Mouse (Mus musculus) cerebellum, adult 8-10 months (tissue): ENCODE measurements at regions not wholly inside any gene's neighbourhood (a gene's known extent, or its start where the extent isn't known, plus 50 kb on each side); places are given as distances from the start of the nearest gene placed in this dataset.
"Not testable (repeated sequence)": the region's sequence is repeated elsewhere in the genome, so short reads cannot be mapped to it uniquely, and the experiment has no call there.

Source experiments
- DNase-seq: peaks from one replicate; pipeline ENCODE4 v3.0.0; 2022

DNA sequence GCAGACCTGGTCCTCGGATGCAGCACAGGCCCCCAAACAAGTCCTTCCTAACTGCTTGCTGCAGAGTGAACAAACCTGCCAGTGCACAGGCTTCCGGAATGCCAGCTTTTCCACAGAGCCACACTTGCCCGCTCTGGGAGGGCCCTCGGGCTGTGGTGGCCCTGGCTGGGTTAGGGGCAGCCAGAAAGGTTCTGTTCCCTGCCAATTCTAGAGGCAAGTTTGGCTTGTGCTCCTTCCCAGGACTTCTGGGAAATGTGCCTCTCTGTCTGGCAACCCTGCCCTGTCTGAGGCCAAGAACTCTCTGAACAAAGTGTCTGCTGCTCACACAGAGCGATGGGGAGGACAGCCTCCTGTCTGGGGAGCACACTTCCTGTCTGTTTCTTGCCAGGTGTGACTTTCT lies 66.4 kb downstream of the Xrcc2 start:
- DNase-seq = no peak

DNA sequence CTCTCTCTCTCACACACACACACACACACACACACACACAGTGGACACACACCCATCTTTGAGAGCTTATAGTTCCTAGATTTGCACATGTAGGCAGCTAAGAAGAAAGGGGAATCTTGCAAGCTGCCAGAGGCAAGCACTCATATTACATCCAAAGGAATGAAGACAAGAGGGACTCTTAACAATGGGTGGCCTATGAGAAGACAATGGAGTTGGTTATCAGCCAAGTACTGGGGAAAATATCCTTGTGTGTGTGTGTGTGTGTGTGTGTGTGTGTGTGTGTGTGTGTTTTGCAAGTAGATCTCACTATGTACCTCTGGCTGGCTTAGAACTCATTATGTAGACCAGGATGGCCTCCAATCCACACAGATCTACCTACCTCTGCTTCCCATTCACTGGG lies 67.5 kb downstream of the Xrcc2 start:
- DNase-seq = no peak

DNA sequence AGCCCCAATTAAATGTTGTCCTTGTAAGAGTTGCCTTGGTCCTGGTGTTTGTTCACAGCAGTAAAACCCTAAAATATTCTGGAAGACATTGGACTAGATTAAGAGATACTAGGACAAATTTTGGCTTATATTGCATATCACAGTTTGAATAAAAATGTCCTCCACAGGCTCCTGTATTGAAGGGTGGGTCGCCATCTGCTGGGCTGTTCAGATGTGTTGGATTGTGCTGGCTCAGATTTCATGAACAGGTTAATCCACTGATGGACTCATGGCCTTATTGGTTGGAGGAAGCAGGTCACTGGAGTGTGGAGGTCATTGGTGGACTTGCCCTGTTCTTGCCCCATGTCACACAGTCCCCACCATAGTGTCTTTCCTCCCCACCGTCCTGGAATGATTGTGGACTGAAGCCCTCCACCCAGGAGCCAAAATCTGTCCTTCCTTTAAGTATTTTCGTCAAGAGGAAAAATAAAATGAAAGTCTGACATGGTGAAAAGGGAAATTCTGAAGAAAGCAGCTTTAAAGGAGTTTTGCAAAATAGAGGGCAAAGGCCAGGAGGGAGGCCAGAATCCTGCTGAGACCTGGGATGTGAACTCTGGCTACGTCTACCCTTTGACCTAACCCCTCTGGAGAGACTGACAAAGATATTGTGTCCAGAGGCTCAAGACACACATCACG lies 72.6 kb downstream of the Xrcc2 start:
- no peak for DNase-seq

DNA sequence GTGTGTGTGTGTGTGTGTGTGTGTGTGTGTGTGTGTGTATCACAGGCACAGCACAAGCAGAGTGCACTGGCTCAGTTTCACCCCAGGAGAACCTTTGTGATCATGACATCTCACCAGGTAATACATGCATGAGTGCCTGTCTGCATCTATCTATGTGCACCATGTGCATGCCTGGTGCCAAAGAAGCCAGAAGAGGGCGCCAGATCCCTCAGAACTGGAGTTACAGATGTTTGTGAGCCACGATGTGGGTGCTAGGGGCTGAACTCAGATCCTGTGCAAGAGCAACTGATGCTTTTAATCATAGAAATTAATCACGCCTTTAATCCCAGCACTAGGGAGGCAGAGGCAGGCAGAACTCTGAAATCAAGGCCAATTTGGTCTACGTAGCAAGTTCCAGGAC lies 75.9 kb downstream of the Xrcc2 start:
- no peak for DNase-seq

DNA sequence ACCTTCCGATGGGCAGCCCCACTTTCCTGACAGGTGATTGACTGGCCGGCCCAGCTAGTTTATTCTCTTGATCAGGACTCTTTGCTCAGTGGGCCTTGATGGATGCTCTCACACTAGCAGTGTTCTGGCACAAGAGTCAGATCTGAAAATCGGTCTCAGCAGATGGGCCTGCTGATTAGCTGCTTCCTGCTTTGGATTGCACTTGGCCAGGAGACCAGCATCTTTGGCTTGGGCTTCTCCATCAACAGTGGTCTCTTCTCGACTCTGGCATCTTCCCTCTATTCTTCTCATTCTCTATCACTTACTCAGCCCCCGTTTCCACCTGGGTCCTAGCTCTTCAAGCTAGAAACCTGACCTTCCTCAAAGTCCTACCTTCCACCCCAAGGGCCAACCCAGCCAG lies 77.1 kb downstream of the Xrcc2 start:
- DNase-seq = no peak

DNA sequence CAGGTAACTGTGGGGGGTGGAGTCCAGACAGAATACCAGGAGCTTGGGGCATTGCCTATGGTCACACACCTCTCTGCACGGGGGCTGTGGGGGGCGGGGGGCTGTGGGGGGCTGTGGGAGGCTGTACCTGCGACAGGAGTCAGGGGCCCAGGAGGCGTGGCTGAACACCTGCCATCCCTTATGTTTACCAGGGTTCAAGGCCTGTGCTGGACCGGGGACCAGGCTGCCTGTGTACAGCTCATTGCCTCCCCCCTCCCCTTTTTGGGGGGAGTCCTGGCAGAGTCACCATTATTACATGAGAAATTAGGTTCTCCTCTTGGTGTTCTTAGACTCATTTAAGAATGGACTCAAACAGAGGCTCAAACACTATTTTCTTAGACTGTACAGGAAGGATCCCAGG lies 78.5 kb downstream of the Xrcc2 start:
- no peak for DNase-seq

DNA sequence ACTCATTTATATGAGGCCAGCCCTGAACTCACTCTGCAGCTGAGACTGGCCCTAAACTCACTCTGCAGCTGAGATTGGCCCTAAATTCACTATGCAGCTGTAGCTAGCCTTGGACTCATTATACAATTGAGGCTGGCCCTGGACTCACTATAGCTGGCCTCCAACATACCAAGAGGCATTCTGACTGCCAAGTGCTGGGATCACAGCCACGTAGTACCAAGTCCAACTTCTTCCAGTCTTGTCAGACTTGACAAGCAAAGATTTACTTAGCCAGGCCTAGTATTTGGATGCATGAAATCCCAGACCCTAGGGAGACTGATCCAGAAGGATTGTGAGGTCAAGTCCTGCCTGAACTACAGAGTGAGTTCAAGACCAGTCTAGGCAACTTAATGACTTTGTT lies 81.6 kb downstream of the Xrcc2 start:
- no peak for DNase-seq

DNA sequence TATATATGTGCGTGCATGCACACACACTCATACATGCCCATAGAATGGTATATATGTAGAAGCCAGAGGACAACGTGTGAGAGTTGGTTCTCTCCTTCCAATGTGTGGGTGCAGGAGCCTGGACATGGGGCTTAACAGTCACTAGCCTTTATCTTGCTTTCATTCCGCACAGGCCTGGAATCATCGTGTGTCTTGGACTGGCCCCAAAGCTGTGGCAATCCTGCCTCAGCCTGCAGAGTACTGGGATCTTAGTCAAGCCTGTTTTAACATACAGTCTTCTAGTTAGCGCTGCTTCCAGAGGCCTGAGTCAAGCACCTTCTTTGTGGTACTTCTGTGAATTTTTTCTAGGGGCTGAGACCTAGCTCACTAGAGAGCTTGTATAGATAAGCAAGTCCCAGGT lies 85.8 kb downstream of the Xrcc2 start:
- DNase-seq = no peak

DNA sequence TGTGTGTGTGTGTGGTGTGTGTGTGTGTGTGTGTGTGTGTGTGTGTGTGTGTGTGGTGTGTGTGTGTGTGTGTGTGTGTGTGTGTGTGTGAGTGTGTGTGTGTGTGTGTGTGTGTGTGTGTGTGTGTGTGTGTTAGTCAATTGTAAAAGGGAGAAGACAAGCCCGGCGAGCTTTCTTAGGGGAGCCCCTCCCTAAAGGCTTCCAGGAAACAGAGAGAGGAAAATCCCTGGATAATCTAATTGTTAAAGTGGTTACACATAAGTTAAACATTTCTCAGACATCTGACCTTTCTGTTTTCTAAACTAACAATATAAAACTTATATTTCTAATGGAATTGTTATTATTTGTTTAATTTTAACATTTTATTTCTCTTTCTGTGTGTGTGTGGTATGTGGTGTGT lies 86.3 kb downstream of the Xrcc2 start:
- DNase-seq = not testable (repeated sequence)

DNA sequence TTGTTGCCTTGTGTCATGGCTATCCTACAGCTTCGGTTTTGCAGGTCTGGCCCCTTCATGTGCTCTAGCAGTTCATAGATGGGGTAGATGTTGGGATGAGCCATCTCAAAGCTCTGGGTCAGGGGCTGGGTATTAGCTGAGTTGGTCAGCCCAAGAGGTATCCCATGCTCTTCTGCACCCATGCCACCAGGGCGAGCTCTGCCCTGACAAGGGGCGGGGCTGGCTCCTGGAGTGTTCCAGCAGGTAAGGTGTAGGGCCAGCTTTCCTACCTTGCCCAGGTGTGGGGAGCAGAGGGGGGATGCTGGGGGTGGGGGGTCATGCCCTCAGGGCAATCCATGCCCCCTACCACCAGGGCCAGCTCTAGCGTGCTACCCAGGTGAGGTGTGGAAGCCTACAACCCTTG lies 91.0 kb downstream of the Xrcc2 start:
- DNase-seq = no peak

DNA sequence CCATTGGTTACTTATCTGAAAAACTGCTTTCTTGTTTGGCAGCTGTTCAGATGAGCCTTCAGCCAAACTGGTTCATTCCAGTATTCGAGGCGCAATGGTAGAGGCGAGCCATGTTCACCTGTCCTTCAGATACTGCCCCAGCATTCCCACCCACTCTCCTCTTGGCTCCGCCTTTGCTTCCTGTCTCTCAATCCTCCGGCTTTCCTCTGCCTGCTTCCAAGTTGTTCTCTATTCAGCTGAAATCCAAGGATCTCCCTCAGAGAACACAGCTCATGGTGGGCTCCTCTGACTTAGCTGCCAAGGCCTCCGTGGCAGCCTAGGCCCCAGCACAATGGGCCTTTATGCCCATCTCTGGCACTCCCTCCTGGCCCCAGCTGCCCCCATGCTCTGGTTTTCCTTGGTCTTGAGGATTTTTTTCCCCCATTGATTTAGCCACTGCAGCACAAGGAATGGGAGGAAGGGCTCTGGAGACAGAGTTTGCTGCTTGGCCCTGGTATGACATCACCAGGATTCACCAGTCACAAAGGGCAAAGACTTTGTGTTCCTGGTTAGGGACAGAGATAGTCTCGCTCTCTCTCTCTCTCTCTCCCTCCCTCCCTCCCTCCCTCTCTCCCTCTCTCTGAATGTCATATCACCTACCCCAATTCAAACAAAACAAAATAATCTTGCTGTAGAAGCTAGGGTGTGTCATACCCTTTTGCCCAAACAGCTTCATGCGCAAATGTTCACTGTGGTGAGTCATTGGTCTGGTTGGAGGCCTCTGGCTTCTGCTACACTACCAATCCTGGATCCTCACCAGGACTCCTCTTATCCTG lies 91.6 kb downstream of the Xrcc2 start:
- no peak for DNase-seq

DNA sequence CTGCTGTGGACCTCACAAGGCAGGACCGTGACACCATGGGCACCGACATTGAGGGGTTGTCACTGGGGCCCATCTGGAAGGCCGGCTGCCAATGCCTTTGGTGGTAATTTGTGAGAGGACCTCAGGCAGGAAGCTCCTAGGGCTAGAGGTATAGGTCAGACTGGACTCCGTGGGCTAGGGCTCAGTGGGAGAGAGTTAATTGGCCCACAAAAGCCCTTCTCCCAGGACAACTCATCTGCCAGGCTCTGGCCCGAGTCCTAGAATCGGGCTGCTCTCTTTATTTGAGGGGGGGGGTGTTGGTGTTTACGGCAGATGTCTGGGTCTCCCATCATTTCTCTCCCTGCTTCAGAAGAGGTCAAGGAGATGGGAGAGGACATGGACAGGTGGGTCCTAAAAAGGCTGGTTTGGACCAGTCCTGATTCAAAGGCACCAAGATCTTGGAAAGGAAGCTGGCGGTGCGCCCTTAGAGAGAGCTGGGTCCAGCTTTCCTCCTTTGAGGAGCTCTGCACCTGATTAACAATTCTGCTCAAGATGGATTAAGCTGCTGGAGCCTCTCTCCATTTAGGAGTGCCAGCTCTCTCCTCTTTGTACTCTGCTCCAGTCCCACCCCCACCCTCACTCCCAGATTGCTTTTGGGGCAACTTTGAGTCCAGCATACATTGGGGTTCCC lies 93.5 kb downstream of the Xrcc2 start:
- DNase-seq = no peak

DNA sequence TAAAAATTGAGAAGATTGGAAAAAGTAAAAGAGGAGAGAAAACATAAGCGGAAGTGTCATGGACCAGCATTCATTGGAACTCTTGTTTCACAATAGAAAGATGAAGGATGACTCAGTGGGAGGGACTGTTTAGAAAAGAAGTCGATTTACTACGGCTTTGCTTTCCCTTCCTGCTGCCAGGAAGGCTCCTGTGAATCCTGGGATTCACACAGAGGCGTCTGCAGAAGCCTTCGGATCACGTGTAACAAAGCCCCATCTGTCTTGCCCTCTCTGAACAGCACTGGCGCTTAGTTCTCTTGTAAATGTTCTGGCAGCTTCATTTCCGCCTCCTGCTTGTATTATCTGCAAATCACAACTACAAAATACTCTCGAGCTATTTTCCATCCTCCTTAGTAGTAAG lies 94.0 kb downstream of the Cct8l1 start:
- DNase-seq = peak; percentile 42

DNA sequence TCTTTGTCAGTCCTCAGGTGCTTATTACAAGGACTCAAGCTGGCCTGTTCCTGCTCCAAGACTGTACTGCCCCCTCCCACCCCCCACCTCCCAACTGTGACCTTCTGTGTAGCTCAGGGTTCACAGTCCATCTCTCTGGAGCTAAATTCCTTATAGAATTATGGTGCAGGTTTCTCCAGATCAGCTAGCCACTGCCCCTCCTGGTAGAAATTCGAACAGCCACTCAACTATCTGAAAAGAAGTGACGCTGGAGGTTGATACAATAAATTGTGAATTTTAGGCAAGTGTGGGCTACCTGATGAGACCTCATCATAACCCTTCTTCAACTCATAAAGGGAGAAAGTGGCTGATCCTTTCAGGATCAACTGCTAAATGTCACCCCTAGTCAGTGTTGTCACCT lies 86.3 kb downstream of the Cct8l1 start:
- DNase-seq = no peak

DNA sequence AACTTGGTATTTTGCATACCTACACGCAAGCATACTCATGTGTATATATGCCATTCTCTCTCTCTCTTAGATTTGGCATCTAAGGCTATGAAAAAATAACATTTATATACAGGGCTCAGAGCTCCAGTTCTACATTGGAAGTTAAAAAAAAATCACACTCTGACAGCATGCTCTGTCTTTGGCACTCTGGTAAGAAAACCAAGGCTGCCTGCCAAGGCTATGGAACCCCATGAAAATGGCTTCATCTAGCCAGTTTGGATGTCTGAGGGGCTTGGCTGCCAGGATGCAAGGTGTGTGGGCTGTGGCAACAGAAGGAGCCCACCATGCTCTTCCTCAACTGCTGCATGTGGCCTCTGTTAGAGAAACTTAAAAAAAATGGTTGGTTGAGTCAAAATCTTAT lies 83.5 kb downstream of the Cct8l1 start:
- no peak for DNase-seq

DNA sequence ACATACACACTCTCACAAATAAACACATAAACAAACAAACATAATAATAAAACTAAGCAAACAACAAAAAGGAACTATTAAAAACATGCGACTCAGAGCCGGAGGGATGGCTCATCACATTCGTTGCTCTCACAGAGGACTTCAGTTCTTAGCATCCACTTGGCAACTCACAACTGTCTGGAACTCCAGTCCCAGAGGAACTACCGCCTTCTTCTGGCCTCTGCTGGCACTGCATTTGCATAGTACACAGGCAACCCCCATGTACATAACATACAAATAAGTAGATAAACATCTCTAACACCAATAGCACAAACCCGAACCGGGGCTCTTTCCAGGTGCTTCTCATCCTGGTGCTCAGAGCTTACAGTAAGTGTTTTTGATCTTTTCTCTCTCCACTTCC lies 81.9 kb downstream of the Cct8l1 start:
- DNase-seq = no peak

DNA sequence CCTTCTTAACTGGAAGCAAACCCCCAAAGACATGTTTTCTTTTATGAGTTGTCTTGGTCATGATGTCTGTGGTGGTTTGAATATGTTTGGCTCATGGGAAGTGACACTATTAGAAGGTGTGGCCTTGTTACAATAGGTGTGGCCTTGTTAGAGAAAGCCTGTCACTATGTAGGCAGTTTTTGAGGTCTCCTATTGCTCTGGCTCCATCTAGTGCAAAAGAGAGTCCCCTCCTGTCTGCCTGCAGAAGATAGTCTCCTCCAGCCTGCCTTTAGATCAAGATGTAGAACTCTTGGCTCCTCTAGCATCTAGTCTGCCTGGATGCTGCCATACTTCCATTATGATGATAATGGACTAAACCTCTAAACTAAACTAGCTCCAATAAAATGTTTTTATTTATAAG lies 75.8 kb downstream of the Cct8l1 start:
- no peak for DNase-seq
